Mouse (Mus musculus): ENCODE measurements at regions not wholly inside any gene's neighbourhood (a gene's known extent, or its start where the extent isn't known, plus 50 kb on each side); places are given as distances from the start of the nearest gene placed in this dataset.

DNA sequence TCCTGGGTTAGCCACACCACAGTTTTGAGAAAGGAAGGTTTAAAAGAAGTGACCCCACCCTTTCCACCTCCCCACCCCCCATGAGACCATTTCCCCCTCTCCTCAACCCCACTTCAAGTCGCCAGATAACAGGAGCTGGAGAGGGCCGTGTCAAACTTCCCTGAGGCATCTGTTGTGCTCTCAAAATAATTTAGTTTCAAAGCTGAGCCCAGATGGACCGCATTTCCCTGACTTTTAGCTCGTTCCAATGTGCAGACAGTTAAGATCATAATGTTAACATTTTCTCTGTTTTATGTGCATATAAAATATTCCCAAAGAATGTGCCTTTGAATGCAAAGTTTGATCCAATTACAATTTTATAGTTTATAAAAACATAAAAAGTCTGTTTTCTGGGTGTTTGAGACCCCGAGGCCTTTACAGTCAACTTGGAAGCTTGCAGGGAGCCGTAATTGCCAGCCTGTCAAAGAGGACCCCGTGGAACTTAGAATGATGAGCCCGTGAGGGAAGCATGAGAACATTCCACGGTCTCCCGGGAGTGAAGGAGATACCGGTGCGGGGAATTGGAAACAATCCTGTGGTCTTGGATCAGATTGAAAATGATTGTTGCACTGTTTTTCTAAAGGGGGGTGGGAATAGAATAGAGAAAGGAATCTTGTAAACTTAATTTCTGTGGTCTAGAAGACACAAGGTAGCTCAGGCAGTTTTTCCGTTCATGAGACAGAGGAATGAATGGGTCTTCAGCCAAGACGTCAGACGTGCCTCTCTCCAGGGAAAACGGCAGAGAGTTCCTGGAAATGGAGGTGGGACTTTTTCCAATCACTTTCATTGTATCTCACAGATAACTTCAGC, 903.3 kb downstream of the Mrps31 start:
- DNase-seq (ENCODE audit: low spot score in 2 of 2) = no peak

DNA sequence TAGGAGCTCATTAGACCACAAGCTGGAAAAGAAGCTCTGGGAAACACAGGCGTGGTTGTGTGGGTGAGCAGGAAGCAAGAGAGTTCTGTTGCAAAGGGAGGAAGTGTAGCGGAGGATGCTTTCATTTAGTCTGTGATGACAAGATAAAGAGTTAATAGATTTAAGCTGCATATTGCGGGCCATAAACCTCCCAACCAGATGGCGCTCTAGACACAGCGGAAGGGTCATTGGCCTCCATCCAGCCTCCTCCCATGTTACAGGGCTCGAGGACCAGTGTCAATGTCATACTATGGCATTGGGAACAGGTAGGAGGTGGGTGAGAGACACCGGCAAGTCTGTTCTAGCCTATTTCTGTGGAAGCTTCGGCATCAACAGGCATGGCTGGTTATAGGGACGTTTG, 908.4 kb downstream of the Mrps31 start:
- no peak for DNase-seq (ENCODE audit: low spot score in 2 of 2)

DNA sequence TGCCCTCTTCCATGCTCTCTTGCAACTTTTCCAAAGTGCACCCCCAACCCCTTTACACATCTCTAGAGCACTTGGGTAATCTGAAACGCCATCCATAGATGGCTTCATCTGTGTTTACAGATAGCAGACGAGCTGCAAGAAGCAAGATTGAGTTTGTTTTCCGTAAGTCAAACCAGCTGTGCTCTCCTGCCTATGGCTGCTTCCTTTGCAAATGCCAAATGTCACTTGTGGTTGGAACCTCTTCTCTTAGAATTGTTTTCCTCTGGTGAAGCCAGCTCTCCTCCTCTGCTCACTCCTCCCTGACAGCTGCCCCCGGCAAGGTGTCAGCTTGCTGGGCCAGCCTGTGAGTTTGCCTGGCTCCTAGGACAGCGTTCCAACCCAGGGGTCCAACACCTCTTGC, 910.0 kb downstream of the Mrps31 start:
- DNase-seq (ENCODE audit: low spot score in 2 of 2) = no peak

- no peak for DNase-seq (ENCODE audit: low spot score in 2 of 2)
Observed at GRCm38 (mm10) chr8:23327283-23327682, 916.1 kb downstream of the Mrps31 start.

- peak in 1 of 2 experiments; percentile 8 for DNase-seq (ENCODE audit: low spot score in 2 of 2)
Observed at GRCm38 (mm10) chr8:23344161-23344560, 933.0 kb downstream of the Mrps31 start.

GRCm38 (mm10) chr8:23351367-23351930, 940.3 kb downstream of the Mrps31 start:
- DNase-seq (ENCODE audit: low spot score in 2 of 2) = no peak

GRCm38 (mm10) chr8:23352259-23353106, 941.3 kb downstream of the Mrps31 start:
- DNase-seq (ENCODE audit: low spot score in 2 of 2) = no peak

DNA sequence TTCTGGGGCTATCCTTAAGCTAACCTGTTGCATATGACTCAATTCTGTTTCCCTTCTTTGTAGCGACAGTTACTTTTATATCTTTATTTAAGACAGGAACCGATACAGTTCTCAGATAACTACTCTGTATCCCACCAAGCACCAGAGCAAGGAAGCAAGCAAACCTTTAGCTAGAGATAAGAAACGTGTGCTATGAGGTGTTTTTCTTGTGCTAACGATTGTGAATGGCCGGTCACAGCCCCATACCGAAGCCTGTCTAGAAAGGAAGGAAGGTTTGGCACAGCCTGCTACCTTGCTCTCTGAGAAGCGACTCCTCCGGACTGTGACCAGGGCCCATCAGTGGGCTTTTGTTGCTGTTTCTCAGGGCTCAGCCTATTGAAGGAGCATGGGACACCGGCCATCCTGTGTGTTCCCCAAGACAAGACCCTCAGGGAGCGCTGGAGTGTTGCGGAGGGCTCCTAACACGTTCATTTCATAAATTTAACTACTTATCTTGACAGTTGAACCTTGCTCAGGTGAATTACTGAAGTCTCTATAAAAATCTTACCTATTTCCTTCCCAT, 949.0 kb downstream of the Mrps31 start:
- no peak for DNase-seq (ENCODE audit: low spot score in 2 of 2)

DNA sequence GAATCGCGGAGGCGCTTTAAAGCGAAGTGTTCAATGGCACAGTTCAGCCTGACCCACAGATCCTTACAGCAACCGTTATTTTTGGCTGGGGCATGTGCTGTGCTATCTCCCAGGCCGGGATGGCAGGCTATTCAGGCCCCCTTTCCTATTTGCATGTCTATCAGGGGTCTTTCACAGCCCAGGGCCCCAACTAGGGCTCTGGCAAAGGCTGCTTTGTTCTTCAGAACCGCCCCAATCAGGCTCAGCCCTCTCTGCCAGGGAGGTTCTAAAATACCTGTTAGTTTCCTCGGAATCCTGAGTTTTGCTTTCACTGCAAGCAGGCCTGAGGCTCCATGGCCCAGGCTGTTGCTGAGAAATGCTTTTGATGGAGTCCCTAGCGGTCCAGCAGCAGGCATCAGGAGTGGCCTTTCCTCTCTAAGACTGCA, 949.7 kb downstream of the Mrps31 start:
- DNase-seq (ENCODE audit: low spot score in 2 of 2) = no peak
